Mouse (Mus musculus) forebrain, embryonic 11.5 days (tissue): ENCODE results near the gene Prr7. TPM values are rescaled to one million over a fixed set of nuclear protein-coding genes. Genes with fewer than 3 reads are reported as not detected.

Experiments
- ATAC-seq: fragments of 200-750 bp; cut with Nextera tagmentation; replicated peaks from 2 replicates; pipeline ENCODE4 v1.8.0; 2017; ENCODE audit warnings: moderate TSS enrichment; ENCODE audit not compliant: low FRiP score
- DNase-seq: peaks from one replicate; pipeline ENCODE4 v3.0.0-alpha.2; 2017; ENCODE audit warnings: low spot score
- H3K27ac ChIP-seq: fragments of 300-500 bp; sonication (generic); 2 replicates; pipeline ENCODE4 v1.5.1; 2014; ENCODE audit warnings: low read depth, low read length
- H3K27me3 ChIP-seq: fragments of 300-500 bp; sonication (generic); 2 replicates; pipeline ENCODE4 v1.6.1; 2014; ENCODE audit warnings: mild to moderate bottlenecking, low read length, mixed read lengths; ENCODE audit not compliant: control insufficient read depth, insufficient read depth
- H3K36me3 ChIP-seq: fragments of 300-500 bp; sonication (generic); 2 replicates; pipeline ENCODE4 v1.6.1; 2014; ENCODE audit warnings: mild to moderate bottlenecking, low read length, moderate library complexity, mixed read lengths; ENCODE audit not compliant: control insufficient read depth, insufficient read depth
- H3K4me1 ChIP-seq: fragments of 300-500 bp; sonication (generic); replicated peaks from 2 replicates; pipeline ENCODE4 v1.6.1; 2014; ENCODE audit warnings: low read length, mixed read lengths; ENCODE audit not compliant: control insufficient read depth, insufficient read depth
- H3K4me2 ChIP-seq: fragments of 300-500 bp; sonication (generic); 2 replicates; pipeline ENCODE4 v1.6.1; 2014; ENCODE audit warnings: low read depth, mild to moderate bottlenecking, low read length, moderate library complexity, mixed read lengths; ENCODE audit not compliant: severe bottlenecking
- H3K4me3 ChIP-seq: fragments of 300-500 bp; sonication (generic); 2 replicates; pipeline ENCODE4 v1.5.1; 2014; ENCODE audit warnings: low read depth, low read length
- H3K9ac ChIP-seq: fragments of 300-500 bp; sonication (generic); 2 replicates; pipeline ENCODE4 v1.6.1; 2014; ENCODE audit warnings: low read length
- H3K9me3 ChIP-seq: fragments of 300-500 bp; sonication (generic); 2 replicates; pipeline ENCODE4 v1.6.1; 2016; ENCODE audit warnings: low read length, mixed read lengths; ENCODE audit not compliant: control insufficient read depth
- WGBS: fragments of 180-500 bp; shearing (Covaris S2); extraction: QIAGEN DNeasy Blood & Tissue Kit; methylation state at CpG from one replicate; pipeline ENCODE4 v1.1.7; 2014; 5-methylcytosine and 5-hydroxymethylcytosine counted together
- polyA plus RNA-seq: library from polyadenylated mRNA; unstranded; fragments of >200 nt; fragmentation: Nextera tagmentation; extraction: Ambion mirVana; gene quantifications from 2 replicates; pipeline ENCODE4 v1.2.1, GENCODE M21; 2014

The Prr7 gene
- polyA plus RNA-seq, 1 experiment from 2014 or later: 2.3 TPM

GRCm38 (mm10) chr13:55462965-55463364, 1.1 kb upstream of the Prr7 start:
- Histone ChIP-seq H3K9ac (no peak overlapping the region), H3K4me3 (no peak overlapping the region), H3K9me3 (no peaks in the 10 kb centered on the region), H3K4me2 (no peak overlapping the region), H3K4me1 (peaks cover 17% of the 10 kb centered on the region), H3K36me3 (no peaks in the 10 kb centered on the region; the same call in 1 of the 2 replicates), H3K27me3 (no peaks in the 10 kb centered on the region), H3K27ac (no peak overlapping the region)
- WGBS: 53% methylated on average over 2 of the region's 2 CpGs
- ATAC-seq (no peak), DNase-seq (no peak)

- H3K27ac ChIP-seq: peak overlapping the region; percentile 97
- 10% methylated on average over 14 of the region's 14 CpGs for WGBS
- peak overlapping the region; percentile 90 for H3K9ac ChIP-seq
- H3K9me3 ChIP-seq: no peaks in the 10 kb centered on the region
- ATAC-seq: peak; percentile 8
- peak overlapping the region; percentile 94 for H3K4me2 ChIP-seq
- DNase-seq: no peak
- H3K27me3 ChIP-seq: no peaks in the 10 kb centered on the region
- peaks cover 22% of the 10 kb centered on the region for H3K4me1 ChIP-seq
- peak overlapping the region; percentile 66 for H3K4me3 ChIP-seq
- H3K36me3 ChIP-seq: no peaks in the 10 kb centered on the region; the same call in 1 of the 2 replicates
These were observed 554 bp upstream of the Prr7 start for GRCm38 (mm10) chr13:55463399-55464026.

- Histone ChIP-seq H3K9me3 (no peaks in the 10 kb centered on the region), H3K9ac (peak overlapping the region; percentile 90), H3K4me2 (peak overlapping the region; percentile 94), H3K36me3 (no peaks in the 10 kb centered on the region; the same call in 1 of the 2 replicates), H3K4me1 (peaks cover 30% of the 10 kb centered on the region), H3K27me3 (no peaks in the 10 kb centered on the region), H3K27ac (peak overlapping the region; percentile 97), H3K4me3 (peak overlapping the region; percentile 66)
- DNase-seq (peak; percentile 76), ATAC-seq (peak; percentile 20)
- 8% methylated on average over 3 of the region's 3 CpGs for WGBS
These were observed 1.1 kb downstream of the Prr7 start for GRCm38 (mm10) chr13:55465184-55465583.

- WGBS: 78% methylated on average over 5 of the region's 5 CpGs
- Histone ChIP-seq H3K4me3 (no peak overlapping the region), H3K27me3 (no peaks in the 10 kb centered on the region), H3K27ac (peak overlapping the region; percentile 97; the same call in 1 of the 2 replicates), H3K4me2 (peak overlapping the region; percentile 94; the same call in 1 of the 2 replicates), H3K4me1 (peaks cover 38% of the 10 kb centered on the region), H3K9me3 (no peaks in the 10 kb centered on the region), H3K9ac (peak overlapping the region; percentile 4), H3K36me3 (no peaks in the 10 kb centered on the region)
- ATAC-seq (no peak), DNase-seq (no peak)
These were observed 1.9 kb downstream of the Prr7 start for GRCm38 (mm10) chr13:55465830-55466440.

GRCm38 (mm10) chr13:55468851-55469560, 4.9 kb downstream of the Prr7 start:
- Histone ChIP-seq H3K9ac (no peak overlapping the region), H3K4me2 (no peak overlapping the region), H3K36me3 (no peaks in the 10 kb centered on the region), H3K4me1 (peaks cover 51% of the 10 kb centered on the region), H3K27me3 (no peaks in the 10 kb centered on the region), H3K9me3 (no peaks in the 10 kb centered on the region), H3K4me3 (no peak overlapping the region), H3K27ac (no peak overlapping the region)
- no peak for ATAC-seq
- 44% methylated on average over 13 of the region's 13 CpGs for WGBS
- no peak for DNase-seq

- Histone ChIP-seq H3K27me3 (no peaks in the 10 kb centered on the region), H3K36me3 (peaks cover 3% of the 10 kb centered on the region; the same call in 1 of the 2 replicates), H3K4me1 (peaks cover 61% of the 10 kb centered on the region), H3K4me2 (no peak overlapping the region; the same call in 1 of the 2 replicates), H3K27ac (peak overlapping the region; percentile 19; the same call in 1 of the 2 replicates), H3K9me3 (no peaks in the 10 kb centered on the region), H3K9ac (peak overlapping the region; percentile 77), H3K4me3 (no peak overlapping the region)
- no peak for ATAC-seq
- 45% methylated on average over 9 of the region's 9 CpGs for WGBS
- DNase-seq: peak; percentile 76
These were observed 6.3 kb downstream of the Prr7 start for GRCm38 (mm10) chr13:55470372-55470771.

- Histone ChIP-seq H3K27me3 (no peaks in the 10 kb centered on the region), H3K36me3 (peaks cover 6% of the 10 kb centered on the region; the same call in 1 of the 2 replicates), H3K4me2 (peak overlapping the region; percentile 100), H3K4me1 (peaks cover 60% of the 10 kb centered on the region), H3K9ac (peak overlapping the region; percentile 77), H3K4me3 (peak overlapping the region; percentile 49), H3K9me3 (no peaks in the 10 kb centered on the region), H3K27ac (peak overlapping the region; percentile 66)
- 1% methylated on average over 54 of the region's 54 CpGs for WGBS
- DNase-seq (peak; percentile 98), ATAC-seq (peak; percentile 57)
These were observed 7.2 kb downstream of the Prr7 start for GRCm38 (mm10) chr13:55471156-55471818.

- Histone ChIP-seq H3K9ac (peak overlapping the region; percentile 77), H3K4me1 (peaks cover 60% of the 10 kb centered on the region), H3K27ac (peak overlapping the region; percentile 66), H3K27me3 (no peaks in the 10 kb centered on the region), H3K9me3 (no peaks in the 10 kb centered on the region), H3K36me3 (peaks cover 8% of the 10 kb centered on the region; the same call in 1 of the 2 replicates), H3K4me3 (peak overlapping the region; percentile 49), H3K4me2 (peak overlapping the region; percentile 100)
- DNase-seq (no peak), ATAC-seq (no peak; the same call in 1 of the 2 replicates)
- WGBS: under 1% methylated on average over 30 of the region's 31 CpGs
These were observed 7.7 kb downstream of the Prr7 start for GRCm38 (mm10) chr13:55471819-55472131.
